Mouse (Mus musculus) kidney, embryonic 16.5 days (tissue): ENCODE data around the gene Taf9b. TPM values are rescaled to one million over a fixed set of nuclear protein-coding genes. Genes with fewer than 3 reads are reported as not detected.

ENCODE experiments used
- ATAC-seq: fragments of 200-750 bp; cut with Nextera tagmentation; 2 replicates; pipeline ENCODE4 v1.8.0; 2017; ENCODE audit warnings: moderate TSS enrichment; ENCODE audit not compliant: low FRiP score, low TSS enrichment
- H3K27ac ChIP-seq: fragments of 300-500 bp; sonication (generic); 2 replicates; pipeline ENCODE4 v1.5.1; 2014; ENCODE audit warnings: low read length
- H3K27me3 ChIP-seq: fragments of 300-500 bp; sonication (generic); 2 replicates; pipeline ENCODE4 v1.6.1; 2014; ENCODE audit warnings: low read length, control low read depth, mixed read lengths; ENCODE audit not compliant: insufficient read depth
- H3K36me3 ChIP-seq: fragments of 300-500 bp; sonication (generic); 2 replicates; pipeline ENCODE4 v1.6.1; 2014; ENCODE audit warnings: low read length, control low read depth, mixed read lengths; ENCODE audit not compliant: insufficient read depth
- H3K4me1 ChIP-seq: fragments of 300-500 bp; sonication (generic); 2 replicates; pipeline ENCODE4 v1.6.1; 2014; ENCODE audit warnings: low read length, control low read depth, mixed read lengths; ENCODE audit not compliant: insufficient read depth
- H3K4me2 ChIP-seq: fragments of 300-500 bp; sonication (generic); replicated peaks from 2 replicates; pipeline ENCODE4 v1.6.1; 2014; ENCODE audit warnings: low read depth, low read length
- H3K4me3 ChIP-seq: fragments of 300-500 bp; sonication (generic); 2 replicates; pipeline ENCODE4 v1.5.1; 2014; ENCODE audit warnings: mild to moderate bottlenecking, low read length
- H3K9ac ChIP-seq: fragments of 300-500 bp; sonication (generic); replicated peaks from 2 replicates; pipeline ENCODE4 v1.6.1; 2014; ENCODE audit warnings: low read length
- H3K9me3 ChIP-seq: fragments of 300-500 bp; sonication (generic); 2 replicates; pipeline ENCODE4 v1.6.1; 2016; ENCODE audit warnings: low read length, control low read depth
- WGBS: fragments of 180-500 bp; shearing (Covaris S2); extraction: QIAGEN DNeasy Blood & Tissue Kit; methylation state at CpG from one replicate; pipeline ENCODE4 v1.1.7; 2014; 5-methylcytosine and 5-hydroxymethylcytosine counted together
- polyA plus RNA-seq: library from polyadenylated mRNA; unstranded; fragments of >200 nt; fragmentation: Nextera tagmentation; extraction: Ambion mirVana; gene quantifications from 2 replicates; pipeline ENCODE4 v1.2.1, GENCODE M21; 2015

Taf9b gene
- polyA plus RNA-seq, 1 experiment from 2014 or later, result 9.6 TPM

DNA sequence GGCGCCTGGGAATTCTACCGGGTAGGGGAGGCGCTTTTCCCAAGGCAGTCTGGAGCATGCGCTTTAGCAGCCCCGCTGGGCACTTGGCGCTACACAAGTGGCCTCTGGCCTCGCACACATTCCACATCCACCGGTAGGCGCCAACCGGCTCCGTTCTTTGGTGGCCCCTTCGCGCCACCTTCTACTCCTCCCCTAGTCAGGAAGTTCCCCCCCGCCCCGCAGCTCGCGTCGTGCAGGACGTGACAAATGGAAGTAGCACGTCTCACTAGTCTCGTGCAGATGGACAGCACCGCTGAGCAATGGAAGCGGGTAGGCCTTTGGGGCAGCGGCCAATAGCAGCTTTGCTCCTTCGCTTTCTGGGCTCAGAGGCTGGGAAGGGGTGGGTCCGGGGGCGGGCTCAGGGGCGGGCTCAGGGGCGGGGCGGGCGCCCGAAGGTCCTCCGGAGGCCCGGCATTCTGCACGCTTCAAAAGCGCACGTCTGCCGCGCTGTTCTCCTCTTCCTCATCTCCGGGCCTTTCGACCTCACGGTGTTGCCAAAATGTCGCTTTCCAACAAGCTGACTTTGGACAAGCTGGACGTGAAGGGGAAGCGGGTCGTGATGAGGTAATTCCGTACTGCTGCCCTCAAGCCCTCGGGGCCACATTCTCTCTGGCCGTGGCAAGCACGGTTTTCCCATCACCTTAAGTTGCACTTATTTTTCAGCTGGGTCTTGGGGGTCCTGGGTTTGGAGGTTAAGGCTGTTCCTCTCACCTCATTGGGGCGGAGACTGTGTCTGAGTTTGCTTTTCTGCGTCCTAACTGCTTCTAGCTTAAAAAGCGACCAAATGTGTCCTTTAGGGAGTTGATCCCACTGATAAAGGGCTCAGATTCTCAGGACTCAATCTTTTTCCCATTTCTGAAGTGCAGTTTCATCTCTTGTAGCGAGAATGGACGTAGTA, 34.0 kb downstream of the Taf9b start, which contains the start of gene Pgk1:
Pgk1 (plus strand) TSS at position 388 of the 937 bp plus-strand sequence.
- Histone ChIP-seq H3K36me3 (no peaks in the 10 kb centered on the region), H3K27ac (peak within 1 kb of the TSS; percentile 93), H3K9ac (peak within 1 kb of the TSS; percentile 72), H3K4me2 (peak within 1 kb of the TSS; percentile 61), H3K27me3 (no peaks in the 10 kb centered on the region; the same call in 1 of the 2 replicates), H3K9me3 (no peaks in the 10 kb centered on the region), H3K4me3 (peak within 1 kb of the TSS; percentile 62), H3K4me1 (peaks cover 15% of the 10 kb centered on the region; the same call in 1 of the 2 replicates)
- WGBS, result 18% methylated on average over 49 of the region's 55 CpGs
- peak; percentile 99 for ATAC-seq

DNA sequence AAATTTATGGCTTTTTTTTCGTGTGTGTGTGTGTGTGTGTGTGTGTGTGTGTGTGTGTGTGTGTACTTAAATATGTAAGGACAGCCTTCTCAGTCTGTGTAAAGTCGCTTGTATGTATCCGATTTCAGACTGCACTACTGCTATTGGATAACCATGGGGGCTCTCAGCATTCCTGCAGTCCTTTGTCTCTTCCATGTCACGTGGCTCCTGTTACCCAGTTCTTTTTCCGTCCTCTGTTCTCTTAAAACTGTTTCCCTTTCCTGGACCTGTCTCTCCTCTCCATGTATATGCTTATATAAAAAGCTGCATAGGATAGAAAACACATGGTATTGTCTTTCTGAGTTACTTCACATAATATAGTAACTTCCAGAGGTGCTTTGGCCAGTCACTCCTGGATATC, 35.3 kb downstream of the Taf9b start:
- Histone ChIP-seq H3K27ac (peak overlapping the region; percentile 93), H3K36me3 (no peaks in the 10 kb centered on the region), H3K4me3 (no peak overlapping the region), H3K9ac (peak overlapping the region; percentile 44; the same call in 1 of the 2 replicates), H3K4me2 (peak overlapping the region; percentile 43; the same call in 1 of the 2 replicates), H3K9me3 (no peaks in the 10 kb centered on the region), H3K27me3 (no peaks in the 10 kb centered on the region; the same call in 1 of the 2 replicates), H3K4me1 (peaks cover 15% of the 10 kb centered on the region; the same call in 1 of the 2 replicates)
- ATAC-seq, result 0 out of 2 replicates have a peak, but pooled peaks have one; percentile 21
- WGBS, result 28% methylated on average over 5 of the region's 5 CpGs

- 51% methylated on average over 4 of the region's 4 CpGs for WGBS
- no peak overlapping the region for H3K9ac ChIP-seq
- H3K36me3 ChIP-seq, result no peaks in the 10 kb centered on the region
- no peak overlapping the region for H3K27ac ChIP-seq
- no peaks in the 10 kb centered on the region; the same call in 1 of the 2 replicates for H3K27me3 ChIP-seq
- no peaks in the 10 kb centered on the region for H3K9me3 ChIP-seq
- H3K4me1 ChIP-seq, result peaks cover 12% of the 10 kb centered on the region; the same call in 1 of the 2 replicates
- H3K4me2 ChIP-seq, result no peak overlapping the region
- no peak overlapping the region for H3K4me3 ChIP-seq
- no peak for ATAC-seq
Observed at GRCm38 (mm10) chrX:106184279-106184678, 36.7 kb downstream of the Taf9b start.

- ATAC-seq, result no peak; the same call in 1 of the 2 replicates
- no peaks in the 10 kb centered on the region for H3K4me1 ChIP-seq
- H3K9ac ChIP-seq, result no peak overlapping the region
- no peak overlapping the region for H3K27ac ChIP-seq
- H3K4me2 ChIP-seq, result no peak overlapping the region
- H3K36me3 ChIP-seq, result no peaks in the 10 kb centered on the region
- H3K9me3 ChIP-seq, result peaks cover 3% of the 10 kb centered on the region; the same call in 1 of the 2 replicates
- H3K4me3 ChIP-seq, result no peak overlapping the region
- WGBS, result 68% methylated on average over 9 of the region's 9 CpGs
- no peaks in the 10 kb centered on the region; the same call in 1 of the 2 replicates for H3K27me3 ChIP-seq
Observed at GRCm38 (mm10) chrX:106176331-106176730, 44.6 kb downstream of the Taf9b start.

GRCm38 (mm10) chrX:106171853-106172154, 49.2 kb downstream of the Taf9b start:
- Histone ChIP-seq H3K9ac (peak overlapping the region; percentile 48), H3K36me3 (no peaks in the 10 kb centered on the region), H3K27ac (no peak overlapping the region), H3K4me3 (peak overlapping the region; percentile 38), H3K4me1 (no peaks in the 10 kb centered on the region), H3K27me3 (peaks cover 2% of the 10 kb centered on the region; the same call in 1 of the 2 replicates), H3K9me3 (peaks cover 3% of the 10 kb centered on the region; the same call in 1 of the 2 replicates), H3K4me2 (peak overlapping the region; percentile 54)
- peak; percentile 65; the same call in 1 of the 2 replicates for ATAC-seq
- WGBS, result 59% methylated on average over 6 of the region's 6 CpGs

- H3K27ac ChIP-seq, result no peak overlapping the region
Observed at GRCm38 (mm10) chrX:106171106-106171852, 49.7 kb downstream of the Taf9b start.

GRCm38 (mm10) chrX:106165089-106165488, 55.9 kb downstream of the Taf9b start:
- no peak overlapping the region for H3K27ac ChIP-seq
- no peak for ATAC-seq
- H3K9ac ChIP-seq, result no peak overlapping the region
- H3K4me1 ChIP-seq, result no peaks in the 10 kb centered on the region
- no peaks in the 10 kb centered on the region for H3K9me3 ChIP-seq
- H3K4me2 ChIP-seq, result no peak overlapping the region
- H3K36me3 ChIP-seq, result no peaks in the 10 kb centered on the region
- 76% methylated on average over 1 of the region's 1 CpGs for WGBS
- H3K27me3 ChIP-seq, result peaks cover 2% of the 10 kb centered on the region; the same call in 1 of the 2 replicates
- H3K4me3 ChIP-seq, result no peak overlapping the region

More at GRCm38 (mm10) chrX:106171106-106171852, 49.7 kb downstream of the Taf9b start:
- WGBS, result 31% methylated on average over 18 of the region's 18 CpGs
- no peaks in the 10 kb centered on the region for H3K4me1 ChIP-seq
- H3K27me3 ChIP-seq, result peaks cover 2% of the 10 kb centered on the region; the same call in 1 of the 2 replicates
- H3K9me3 ChIP-seq, result peaks cover 3% of the 10 kb centered on the region; the same call in 1 of the 2 replicates
- peak; percentile 76 for ATAC-seq
- peak overlapping the region; percentile 48 for H3K9ac ChIP-seq
- peak overlapping the region; percentile 38 for H3K4me3 ChIP-seq
- no peaks in the 10 kb centered on the region for H3K36me3 ChIP-seq
- H3K4me2 ChIP-seq, result peak overlapping the region; percentile 54

DNA sequence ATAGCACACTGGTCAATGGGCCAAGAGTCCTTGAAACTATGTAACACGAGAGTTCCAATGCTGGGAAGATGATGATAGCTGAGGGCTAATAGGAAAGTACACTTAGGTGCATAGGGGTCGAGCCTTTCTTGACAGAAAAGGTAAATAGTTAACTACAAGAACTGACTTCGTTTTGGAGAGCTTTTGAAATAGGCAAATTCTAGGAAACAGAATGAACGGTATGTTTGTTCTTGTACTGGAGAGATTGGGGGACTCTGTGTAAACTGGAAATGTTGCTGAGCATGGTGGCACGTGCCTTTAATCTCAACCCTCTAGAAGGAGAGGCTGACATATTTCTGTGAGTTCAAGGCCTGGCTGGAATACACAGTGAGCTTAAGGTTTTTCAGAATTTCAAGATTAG, 56.4 kb downstream of the Taf9b start:
- H3K9ac ChIP-seq, result no peak overlapping the region
- peaks cover 2% of the 10 kb centered on the region; the same call in 1 of the 2 replicates for H3K27me3 ChIP-seq
- ATAC-seq, result no peak
- no peak overlapping the region for H3K27ac ChIP-seq
- WGBS, result 70% methylated on average over 5 of the region's 5 CpGs
- H3K4me2 ChIP-seq, result no peak overlapping the region
- no peaks in the 10 kb centered on the region for H3K36me3 ChIP-seq
- H3K4me3 ChIP-seq, result no peak overlapping the region
- H3K4me1 ChIP-seq, result no peaks in the 10 kb centered on the region
- no peaks in the 10 kb centered on the region for H3K9me3 ChIP-seq

DNA sequence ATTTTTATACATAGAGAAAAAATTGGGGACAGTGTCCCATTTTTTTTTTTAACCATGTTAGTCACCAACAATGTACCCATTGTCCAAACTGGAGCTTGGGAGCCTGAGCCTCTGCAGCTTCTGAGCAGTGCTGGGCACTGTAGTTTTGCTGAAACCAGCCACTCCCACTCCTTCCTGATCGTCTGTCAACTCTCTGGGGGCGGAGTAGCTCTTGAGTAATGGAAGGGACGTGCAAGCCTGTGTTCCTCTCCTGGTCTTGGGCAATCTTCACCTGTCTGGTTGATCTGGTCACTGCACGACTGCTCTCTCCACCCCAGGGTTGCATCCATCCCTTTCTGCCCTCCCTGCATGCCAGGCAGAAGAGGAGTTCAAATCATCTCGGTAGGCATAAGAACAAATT, 57.0 kb downstream of the Taf9b start:
- H3K36me3 ChIP-seq, result no peaks in the 10 kb centered on the region
- no peak overlapping the region for H3K9ac ChIP-seq
- no peak overlapping the region for H3K27ac ChIP-seq
- H3K4me2 ChIP-seq, result no peak overlapping the region
- H3K4me1 ChIP-seq, result no peaks in the 10 kb centered on the region
- ATAC-seq, result no peak
- 50% methylated on average over 5 of the region's 5 CpGs for WGBS
- no peak overlapping the region for H3K4me3 ChIP-seq
- peaks cover 2% of the 10 kb centered on the region; the same call in 1 of the 2 replicates for H3K27me3 ChIP-seq
- no peaks in the 10 kb centered on the region for H3K9me3 ChIP-seq
